Mouse (Mus musculus): ENCODE data around the gene Cx3cr1.

The Cx3cr1 gene

GRCm38 (mm10) chr9:119938496-119938895 is 131.2 kb downstream of the Cx3cr1 start:
- DNase-seq (ENCODE audit: low spot score), result no peak

- peak; percentile 91 for DNase-seq (ENCODE audit: low spot score)
Observed at GRCm38 (mm10) chr9:119937005-119937773, 132.5 kb downstream of the Cx3cr1 start, which contains the start of the genes Gorasp1 and Ttc21a. Gorasp1 (minus strand) TSS chr9:119937565. Ttc21a (plus strand) TSS chr9:119937606.

- DNase-seq (ENCODE audit: low spot score), result no peak
Observed at GRCm38 (mm10) chr9:119933675-119934074, 136.0 kb downstream of the Cx3cr1 start.

- no peak for DNase-seq (ENCODE audit: low spot score)
Observed at GRCm38 (mm10) chr9:119932358-119932757, 137.3 kb downstream of the Cx3cr1 start.

GRCm38 (mm10) chr9:119926497-119926896 is 143.2 kb downstream of the Cx3cr1 start:
- DNase-seq (ENCODE audit: low spot score), result no peak

- DNase-seq (ENCODE audit: low spot score), result no peak
Observed at GRCm38 (mm10) chr9:119925729-119926128, 143.9 kb downstream of the Cx3cr1 start.

- DNase-seq (ENCODE audit: low spot score), result peak; percentile 11
Observed at GRCm38 (mm10) chr9:119925120-119925657, 144.5 kb downstream of the Cx3cr1 start.

- no peak for DNase-seq (ENCODE audit: low spot score)
Observed at GRCm38 (mm10) chr9:119923462-119923861, 146.2 kb downstream of the Cx3cr1 start.

GRCm38 (mm10) chr9:119919858-119920257 is 149.8 kb downstream of the Cx3cr1 start:
- DNase-seq (ENCODE audit: low spot score), result no peak

- DNase-seq (ENCODE audit: low spot score), result peak; percentile 24
Observed at GRCm38 (mm10) chr9:119913087-119913838, 156.4 kb downstream of the Cx3cr1 start.

GRCm38 (mm10) chr9:119909931-119910330 is 159.7 kb downstream of the Cx3cr1 start:
- DNase-seq (ENCODE audit: low spot score), result no peak

GRCm38 (mm10) chr9:119908708-119909107 is 161.0 kb downstream of the Cx3cr1 start:
- DNase-seq (ENCODE audit: low spot score), result no peak

GRCm38 (mm10) chr9:119902410-119903151 is 167.1 kb downstream of the Cx3cr1 start:
- DNase-seq (ENCODE audit: low spot score), result peak; percentile 19

GRCm38 (mm10) chr9:119899446-119899845 is 170.2 kb downstream of the Cx3cr1 start:
- DNase-seq (ENCODE audit: low spot score), result no peak

- peak; percentile 5 for DNase-seq (ENCODE audit: low spot score)
Observed at GRCm38 (mm10) chr9:119895040-119895721, 174.5 kb downstream of the Cx3cr1 start.

- peak; percentile 98 for DNase-seq (ENCODE audit: low spot score)
Observed at GRCm38 (mm10) chr9:119894339-119895009, 175.2 kb downstream of the Cx3cr1 start, which contains the start of gene Wdr48. Wdr48 (plus strand) TSS chr9:119894878.

GRCm38 (mm10) chr9:119893881-119894280 is 175.8 kb downstream of the Cx3cr1 start:
- no peak for DNase-seq (ENCODE audit: low spot score)

- peak; percentile 45 for DNase-seq (ENCODE audit: low spot score)
Observed at GRCm38 (mm10) chr9:119890692-119891091, 179.0 kb downstream of the Cx3cr1 start.

GRCm38 (mm10) chr9:119889446-119889845 is 180.2 kb downstream of the Cx3cr1 start:
- no peak for DNase-seq (ENCODE audit: low spot score)

- DNase-seq (ENCODE audit: low spot score), result no peak
Observed at GRCm38 (mm10) chr9:119888843-119889246, 180.8 kb downstream of the Cx3cr1 start.
